In the genomic region with DNA sequence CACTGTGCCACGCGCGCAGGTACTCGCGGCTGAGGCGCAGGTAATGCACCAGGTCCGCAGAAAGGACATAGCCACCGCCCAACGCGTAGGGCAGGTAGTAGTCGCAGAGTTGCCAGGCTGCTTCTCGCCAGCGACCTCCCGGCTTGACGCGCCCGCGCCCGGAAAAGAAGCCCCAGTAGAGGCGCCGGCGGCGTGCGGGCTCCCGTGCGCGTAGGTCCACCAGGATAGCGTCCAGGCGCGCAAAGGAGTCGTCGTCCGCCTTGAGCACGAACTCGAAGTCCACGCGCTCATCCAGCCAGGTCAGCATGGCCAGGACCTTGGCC, we compare ENCODE assay signal across 8 mouse cellular contexts. TPM values are rescaled to one million over a fixed set of nuclear protein-coding genes. Genes with fewer than 3 reads are reported as not detected.
DNase-seq lines count a peak whose midpoint lies in the region; ATAC-seq and TF ChIP-seq lines count a peak whose summit lies in the region.
"Had no signal": no experiment of that assay in that cellular context is flagged by ENCODE, and none has a peak within 500 bp of the region (broad histone marks: within the 10 kb centered on the region; RNA-seq: fewer than 3 reads in every experiment).

No protein-coding gene starts in this region.

- TF ChIP-seq CTCF in olfactory bulb, adult 2 months (IDR thresholded peaks at IDR 0.05; ENCODE audit: insufficient read depth, low read depth, low read length): no peak

- peaks cover 8% of the 10 kb centered on the region; the same call in 1 of the 2 replicates for H3K36me3 ChIP-seq in lung, embryonic 15.5 days
- H3K36me3 ChIP-seq in forebrain, embryonic 10.5 days (replicated peaks): peaks cover 35% of the 10 kb centered on the region
- peaks cover 6% of the 10 kb centered on the region for H3K36me3 ChIP-seq in intestine, embryonic 16.5 days (ENCODE audit: control insufficient read depth, insufficient read depth, low read length)

- no peak for DNase-seq in lung, postnatal 36 days
- DNase-seq in forebrain, embryonic 10.5 days (ENCODE audit: extremely low spot score, low spot score): no peak
- DNase-seq in thymus, adult 18-20 months: no peak
- no peak for DNase-seq in layer of hippocampus, postnatal 14 days (ENCODE audit: low spot score in 2 of 2)

- peak overlapping the region; percentile 97 for H3K4me2 ChIP-seq in lung, embryonic 15.5 days
- peak overlapping the region; percentile 99 for H3K4me2 ChIP-seq in intestine, embryonic 16.5 days (ENCODE audit: low read depth, low read length)

- peaks cover 32% of the 10 kb centered on the region for H3K4me1 ChIP-seq in lung, embryonic 15.5 days
- peaks cover 26% of the 10 kb centered on the region for H3K4me1 ChIP-seq in forebrain, embryonic 10.5 days
- peaks cover 16% of the 10 kb centered on the region for H3K4me1 ChIP-seq in intestine, embryonic 16.5 days (ENCODE audit: control insufficient read depth, insufficient read depth, low read length)
- peaks cover 13% of the 10 kb centered on the region for H3K4me1 ChIP-seq in olfactory bulb, adult 2 months (ENCODE audit: control insufficient read depth, insufficient read depth, low read length)

- 17% methylated on average over 37 of the region's 37 CpGs for WGBS in lung, embryonic 15.5 days
- 30% methylated on average over 37 of the region's 37 CpGs for WGBS in forebrain, embryonic 10.5 days
- WGBS in intestine, embryonic 16.5 days: 19% methylated on average over 37 of the region's 37 CpGs
- 22% methylated on average over 37 of the region's 37 CpGs for WGBS in olfactory bulb, adult 2 months

- no peak for ATAC-seq in lung, embryonic 15.5 days (ENCODE audit: borderline replicate concordance, extremely low read depth, low FRiP score, low TSS enrichment)
- ATAC-seq in intestine, embryonic 16.5 days: peak; percentile 22

- H3K9me3 ChIP-seq in lung, embryonic 15.5 days: no peaks in the 10 kb centered on the region
- H3K9me3 ChIP-seq in forebrain, embryonic 10.5 days: peaks cover 8% of the 10 kb centered on the region; the same call in 1 of the 2 replicates
- H3K9me3 ChIP-seq in intestine, embryonic 16.5 days (ENCODE audit: control insufficient read depth, low read length): no peaks in the 10 kb centered on the region

- peak overlapping the region; percentile 95 for H3K27ac ChIP-seq in lung, embryonic 15.5 days
- peak overlapping the region; percentile 95 for H3K27ac ChIP-seq in forebrain, embryonic 10.5 days
- peak overlapping the region; percentile 95 for H3K27ac ChIP-seq in intestine, embryonic 16.5 days (ENCODE audit: low read length)
- H3K27ac ChIP-seq in olfactory bulb, adult 2 months (ENCODE audit: insufficient read depth, low read depth, low read length): peak overlapping the region; percentile 83; the same call in 1 of the 2 replicates

- H3K27me3 ChIP-seq in lung, embryonic 15.5 days: no peaks in the 10 kb centered on the region
- no peaks in the 10 kb centered on the region for H3K27me3 ChIP-seq in forebrain, embryonic 10.5 days (ENCODE audit: poor library complexity, severe bottlenecking)
- H3K27me3 ChIP-seq in intestine, embryonic 16.5 days (replicated peaks; ENCODE audit: control insufficient read depth, insufficient read depth, low read length): no peaks in the 10 kb centered on the region

- peak overlapping the region; percentile 87 for H3K4me3 ChIP-seq in lung, embryonic 15.5 days
- H3K4me3 ChIP-seq in forebrain, embryonic 10.5 days: peak overlapping the region; percentile 71
- peak overlapping the region; percentile 67 for H3K4me3 ChIP-seq in intestine, embryonic 16.5 days (ENCODE audit: low read length)
- peak overlapping the region; percentile 73 for H3K4me3 ChIP-seq in olfactory bulb, adult 2 months (ENCODE audit: insufficient read depth, low read depth, low read length)

- H3K9ac ChIP-seq in lung, embryonic 15.5 days: peak overlapping the region; percentile 79
- H3K9ac ChIP-seq in intestine, embryonic 16.5 days (ENCODE audit: low read depth, low read length): peak overlapping the region; percentile 85

- no peak for TF ChIP-seq POLR2A in olfactory bulb, adult 2 months (IDR thresholded peaks at IDR 0.05; ENCODE audit: insufficient read depth, low read depth, low read length)

RNA-seq across cellular contexts. Expression of gene B3galt6, which starts 0.6 kb away (rescaled TPM):
- 16.4 and 17.0 TPM in 2 replicates for polyA plus RNA-seq in lung, embryonic 15.5 days (2015; fragmentation: Nextera tagmentation; extraction: Ambion mirVana)
- 12.7 and 14.0 TPM in 2 replicates for polyA plus RNA-seq in forebrain, embryonic 10.5 days (2016; fragmentation: Nextera tagmentation; extraction: Ambion mirVana)
- 11.7 and 12.0 TPM in 2 replicates for polyA plus RNA-seq in intestine, embryonic 16.5 days (2015; fragmentation: Nextera tagmentation; extraction: Ambion mirVana)
- polyA plus RNA-seq in olfactory bulb, adult 2 months (2012; ENCODE audit: insufficient read depth, insufficient read length, low replicate concordance, missing spikeins): not detected in 2 replicates
- total RNA-seq in layer of hippocampus, postnatal 14 days (2021): 1 to 10 TPM; 9.0 to 9.7 TPM

RNA-seq across cellular contexts. Expression of gene Sdf4, which starts 0.8 kb away (rescaled TPM):
- 156 and 162 TPM in 2 replicates for polyA plus RNA-seq in lung, embryonic 15.5 days (2015; fragmentation: Nextera tagmentation; extraction: Ambion mirVana)
- polyA plus RNA-seq in forebrain, embryonic 10.5 days (2016; fragmentation: Nextera tagmentation; extraction: Ambion mirVana): 134 and 135 TPM in 2 replicates
- 165 and 171 TPM in 2 replicates for polyA plus RNA-seq in intestine, embryonic 16.5 days (2015; fragmentation: Nextera tagmentation; extraction: Ambion mirVana)
- polyA plus RNA-seq in olfactory bulb, adult 2 months (2012; ENCODE audit: insufficient read depth, insufficient read length, low replicate concordance, missing spikeins): 218 TPM in 1 of 2 replicates, not detected in the other
- 100 to 1,000 TPM; 154 to 157 TPM for total RNA-seq in layer of hippocampus, postnatal 14 days (2021)

RNA-seq across cellular contexts. Expression of gene Tnfrsf4, which starts 21.8 kb away (rescaled TPM):
- polyA plus RNA-seq in lung, embryonic 15.5 days (2015; fragmentation: Nextera tagmentation; extraction: Ambion mirVana): 0.39 and 0.42 TPM in 2 replicates
- 0.72 and 1.1 TPM in 2 replicates for polyA plus RNA-seq in forebrain, embryonic 10.5 days (2016; fragmentation: Nextera tagmentation; extraction: Ambion mirVana)
- polyA plus RNA-seq in intestine, embryonic 16.5 days (2015; fragmentation: Nextera tagmentation; extraction: Ambion mirVana): 0.55 and 0.86 TPM in 2 replicates
- polyA plus RNA-seq in olfactory bulb, adult 2 months (2012; ENCODE audit: insufficient read depth, insufficient read length, low replicate concordance, missing spikeins): not detected in 2 replicates
- total RNA-seq in layer of hippocampus, postnatal 14 days (2021): 1 to 10 TPM; 1.0 to 1.1 TPM
- total RNA-seq: common myeloid progenitor, adult 5-6 weeks had no signal

RNA-seq across cellular contexts. Expression of gene C1qtnf12, which starts 29.8 kb away (rescaled TPM):
- 39.3 and 45.0 TPM in 2 replicates for polyA plus RNA-seq in lung, embryonic 15.5 days (2015; fragmentation: Nextera tagmentation; extraction: Ambion mirVana)
- 18.4 and 20.9 TPM in 2 replicates for polyA plus RNA-seq in forebrain, embryonic 10.5 days (2016; fragmentation: Nextera tagmentation; extraction: Ambion mirVana)
- polyA plus RNA-seq in intestine, embryonic 16.5 days (2015; fragmentation: Nextera tagmentation; extraction: Ambion mirVana): 59.9 and 75.4 TPM in 2 replicates
- not detected in 2 replicates for polyA plus RNA-seq in olfactory bulb, adult 2 months (2012; ENCODE audit: insufficient read depth, insufficient read length, low replicate concordance, missing spikeins)
- 10 to 100 TPM; 15.9 to 21.1 TPM for total RNA-seq in layer of hippocampus, postnatal 14 days (2021)

RNA-seq across cellular contexts. Expression of gene Tnfrsf18, which starts 34.1 kb away (rescaled TPM):
- polyA plus RNA-seq in lung, embryonic 15.5 days (2015; fragmentation: Nextera tagmentation; extraction: Ambion mirVana): 1.6 and 2.7 TPM in 2 replicates
- polyA plus RNA-seq in forebrain, embryonic 10.5 days (2016; fragmentation: Nextera tagmentation; extraction: Ambion mirVana): 0.72 and 1.1 TPM in 2 replicates
- polyA plus RNA-seq in intestine, embryonic 16.5 days (2015; fragmentation: Nextera tagmentation; extraction: Ambion mirVana): 1.0 and 1.4 TPM in 2 replicates
- polyA plus RNA-seq in olfactory bulb, adult 2 months (2012; ENCODE audit: insufficient read depth, insufficient read length, low replicate concordance, missing spikeins): not detected in 2 replicates
- total RNA-seq in layer of hippocampus, postnatal 14 days (2021): not detected

Comparison
In these comparisons a context has a peak if more than half of its experiments do, and no peak if none do; other contexts are left out.
1. RNA of gene B3galt6, which starts 0.6 kb away (polyA plus RNA-seq): 16.4 to 17.0 TPM in lung, embryonic 15.5 days, 12.7 to 14.0 TPM in forebrain, embryonic 10.5 days and 11.7 to 12.0 TPM in intestine, embryonic 16.5 days; not detected in olfactory bulb, adult 2 months; every median in the first group is over 10 times any median in the second.
2. Peak in every context shown above with its lines, with median percentiles within 50 percentile points of each other: H3K27ac ChIP-seq and H3K4me3 ChIP-seq.